Mouse (Mus musculus) megakaryocyte progenitor cell, adult 5-6 weeks (primary cell): ENCODE measurements around the gene Evi5. TPM values are rescaled to one million over a fixed set of nuclear protein-coding genes. Genes with fewer than 3 reads are reported as not detected.

Source experiments
- ATAC-seq: replicated peaks from 2 replicates; pipeline ENCODE4 v1.8.0; 2016; ENCODE audit warnings: mild to moderate bottlenecking, moderate TSS enrichment, inconsistent platforms; ENCODE audit not compliant: poor library complexity
- total RNA-seq, 2 experiments: library from RNA; stranded (forward) in 1 of 2; stranded (reverse) in 1 of 2; fragments of 157-497, 149-512 nt in 1 of 2; fragments of 200-1000 nt in 1 of 2; gene quantifications; 2 replicates each; pipeline versions ENCODE4 v1.2.3 to v1.2.4; 2015 to 2017

Gene Evi5
- total RNA-seq, 2 experiments from 2014 or later, result 12.2 to 19.5 TPM

DNA sequence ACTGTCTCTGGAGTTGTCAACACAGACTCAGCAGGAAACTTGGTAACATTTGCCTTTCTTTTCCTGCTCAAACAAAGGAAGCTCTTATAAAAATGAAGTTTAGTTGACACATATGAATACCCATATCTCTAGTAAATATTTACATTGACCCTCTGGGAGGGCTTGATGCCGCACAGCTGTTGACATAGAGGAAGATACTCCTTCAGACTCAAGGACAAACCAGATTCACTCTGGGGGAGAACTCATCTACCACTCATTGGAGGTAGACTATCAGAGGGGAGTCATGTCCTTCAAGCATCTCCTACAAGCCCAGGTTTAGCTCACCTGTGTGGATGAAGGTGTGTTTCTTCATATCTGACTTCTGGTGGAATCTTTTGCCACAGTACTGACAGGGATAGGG is 155.1 kb downstream of the Evi5 start:
- no peak for ATAC-seq

DNA sequence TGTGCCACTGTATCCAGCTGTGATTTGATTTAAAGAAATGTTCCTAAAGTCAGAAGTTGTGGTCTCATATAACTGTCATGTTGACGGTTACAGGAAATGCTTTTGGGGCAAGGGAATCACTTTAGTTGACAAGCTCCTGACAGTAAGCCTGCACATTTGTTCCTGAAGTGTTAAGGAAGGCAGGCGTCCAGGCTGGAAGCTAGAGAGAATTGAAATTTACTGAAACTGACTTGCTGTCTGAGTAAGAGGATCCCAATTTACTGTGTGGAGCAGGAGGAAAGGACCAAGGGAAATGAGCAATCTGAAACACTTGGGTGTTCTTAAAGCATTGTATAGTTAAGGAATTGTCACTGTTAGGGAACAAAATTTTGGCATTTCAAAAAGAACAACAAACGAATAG is 155.7 kb downstream of the Evi5 start:
- no peak for ATAC-seq

DNA sequence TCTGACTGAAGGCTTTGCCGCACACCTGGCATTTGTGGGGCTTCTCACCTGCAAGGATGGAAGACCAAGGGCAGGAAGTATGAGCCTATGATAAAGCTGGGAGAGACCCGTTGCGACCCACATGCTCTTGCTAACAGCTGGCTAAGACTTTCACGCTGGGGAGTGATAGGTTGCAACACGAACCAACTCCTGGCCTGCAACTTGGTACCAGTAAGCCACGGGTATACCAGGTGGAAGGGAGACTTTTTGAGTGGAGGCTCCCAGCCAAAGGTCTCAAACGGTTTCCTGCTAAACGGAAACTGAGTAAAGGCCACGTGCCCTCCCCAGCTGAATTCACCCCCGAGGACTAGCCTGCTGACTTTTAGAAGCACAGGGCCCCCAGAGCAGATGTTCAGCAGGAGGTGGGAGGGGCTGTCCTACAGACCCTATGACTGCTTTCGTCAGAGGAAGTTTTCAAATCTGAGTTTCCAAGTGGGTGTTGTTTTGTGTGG is 157.0 kb downstream of the Evi5 start:
- peak; percentile 51 for ATAC-seq

DNA sequence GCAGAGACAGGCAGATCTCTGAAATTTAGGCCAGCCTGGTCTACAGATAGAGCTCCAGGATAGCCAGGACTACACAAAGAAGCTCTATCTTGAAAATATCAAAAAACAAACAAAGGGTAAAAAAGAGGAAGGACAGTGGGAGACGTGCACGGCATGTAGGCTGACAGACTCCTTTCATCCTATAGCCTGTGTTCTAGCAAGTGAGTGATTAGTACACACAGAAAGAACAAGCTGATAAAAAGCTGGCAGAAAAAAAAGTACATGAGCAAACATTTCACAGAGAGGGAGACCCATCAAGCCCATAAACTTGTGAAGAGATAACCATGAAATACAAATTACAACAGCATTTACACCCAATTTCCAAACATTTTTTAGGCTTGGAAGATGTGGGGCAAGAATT is 163.2 kb downstream of the Evi5 start:
- ATAC-seq, result peak; percentile 32; the same call in 1 of the 2 replicates

DNA sequence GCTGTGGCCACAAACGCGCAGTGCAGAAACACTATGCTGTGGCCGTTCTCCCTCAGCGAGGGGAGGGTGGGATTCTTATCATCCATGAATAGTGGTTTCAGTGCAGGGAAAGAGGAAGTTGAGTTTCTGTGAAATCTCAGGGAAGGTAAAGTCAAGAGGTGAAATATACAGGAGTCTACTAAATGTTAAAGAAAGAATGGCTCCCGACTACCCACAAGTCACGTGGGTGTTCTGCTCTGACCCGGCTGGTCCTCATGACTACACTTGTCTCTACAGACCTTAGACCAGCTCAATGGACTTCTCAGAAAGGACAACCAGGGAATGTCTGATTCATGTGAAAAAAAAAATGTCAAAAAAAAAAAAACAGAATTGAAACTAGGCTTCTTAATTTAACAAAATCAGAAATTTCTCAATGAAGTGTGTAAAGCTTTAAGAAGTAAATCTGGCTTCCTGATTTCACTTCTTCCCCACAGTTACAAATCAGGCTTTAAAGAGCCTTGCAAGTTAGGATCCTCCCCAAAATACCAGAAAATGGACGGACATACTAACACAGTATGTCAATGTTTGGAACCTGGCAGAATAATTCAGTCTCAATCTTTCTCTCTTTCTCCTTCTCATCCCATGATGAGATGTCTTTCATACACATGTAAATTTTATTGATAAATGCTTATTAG is 166.6 kb downstream of the Evi5 start:
- peak; percentile 66 for ATAC-seq

DNA sequence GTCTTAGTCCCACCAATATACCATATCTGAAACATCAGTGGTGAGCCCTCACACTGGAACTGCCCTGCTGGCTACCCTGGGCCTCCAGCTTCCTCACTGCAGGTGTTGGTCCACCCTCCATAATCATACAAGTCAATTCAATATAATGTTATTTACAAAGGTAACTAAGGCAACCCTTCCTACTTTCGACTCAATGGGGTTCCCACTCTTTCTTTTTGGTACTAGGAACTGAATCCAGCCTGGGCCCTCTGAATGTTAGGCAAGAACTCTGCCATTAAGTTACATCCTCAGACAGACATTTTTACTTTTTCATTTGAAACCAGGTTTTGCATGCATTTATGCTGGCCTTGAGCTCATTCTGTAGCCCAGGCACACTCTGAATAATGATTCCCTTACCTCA is 168.6 kb downstream of the Evi5 start:
- ATAC-seq, result peak; percentile 42

DNA sequence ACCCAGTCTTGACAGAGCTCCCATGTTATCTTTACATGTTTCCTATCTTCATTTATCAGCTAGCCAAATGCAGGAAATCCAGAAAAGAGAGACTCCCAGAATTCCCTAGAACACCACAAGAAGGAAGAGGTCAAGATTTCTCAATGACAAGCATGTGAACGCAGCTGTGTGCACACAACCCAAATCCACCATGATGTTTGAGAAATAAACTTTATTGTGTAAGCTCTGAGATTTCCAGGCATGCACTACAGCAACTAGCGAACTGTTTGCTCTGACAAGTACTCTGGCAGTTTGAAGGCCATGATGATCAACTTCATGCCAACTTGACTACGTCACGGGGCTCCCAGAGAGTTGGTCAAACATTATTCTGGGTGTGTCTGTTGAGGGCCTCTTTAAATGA is 169.2 kb downstream of the Evi5 start:
- peak; percentile 56 for ATAC-seq

DNA sequence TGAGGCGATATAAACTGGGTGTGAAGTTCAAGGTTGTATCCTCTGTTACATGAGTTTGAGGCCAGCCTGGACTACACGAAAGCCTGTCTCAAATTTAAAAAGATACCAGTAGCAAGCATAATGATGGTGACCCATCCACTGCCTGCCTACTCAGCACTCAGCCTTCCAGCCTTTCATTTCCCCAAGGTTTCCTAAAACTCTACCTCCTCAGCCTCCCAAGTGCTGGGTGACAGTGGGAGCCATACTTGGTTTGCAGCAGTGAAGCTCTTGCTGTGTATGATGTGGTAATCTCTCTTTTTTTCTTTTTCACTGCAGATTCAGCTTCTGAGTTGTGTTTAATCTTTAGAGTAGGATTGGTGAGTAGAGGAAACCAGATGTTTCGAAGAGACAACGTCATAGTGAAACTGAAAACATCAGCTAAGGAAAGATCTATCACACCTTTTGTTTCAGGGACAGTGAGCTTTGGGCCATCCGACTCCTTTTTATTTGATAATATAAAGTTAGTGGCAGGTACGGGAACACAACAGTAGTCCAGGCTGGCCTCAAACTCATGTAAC is 171.6 kb downstream of the Evi5 start:
- ATAC-seq, result no peak

DNA sequence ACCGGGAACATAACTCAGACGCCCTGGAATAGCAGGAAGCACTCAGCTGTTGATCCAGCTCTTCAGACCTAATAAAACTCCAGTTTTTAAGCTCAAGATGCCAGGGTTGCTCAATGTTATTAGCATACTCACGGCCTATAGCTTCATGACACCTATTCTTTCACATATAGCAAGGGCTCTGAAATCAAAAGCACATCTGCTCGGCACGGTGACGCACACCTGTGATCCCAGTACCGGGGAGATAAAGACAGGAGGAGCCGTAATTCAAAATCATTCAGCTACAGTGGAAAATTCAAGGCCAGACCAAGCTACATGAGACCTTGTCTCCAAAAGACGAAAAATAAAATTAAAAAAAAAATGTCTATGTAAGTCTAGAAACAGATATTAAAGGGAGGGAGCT is 173.2 kb downstream of the Evi5 start:
- no peak for ATAC-seq

DNA sequence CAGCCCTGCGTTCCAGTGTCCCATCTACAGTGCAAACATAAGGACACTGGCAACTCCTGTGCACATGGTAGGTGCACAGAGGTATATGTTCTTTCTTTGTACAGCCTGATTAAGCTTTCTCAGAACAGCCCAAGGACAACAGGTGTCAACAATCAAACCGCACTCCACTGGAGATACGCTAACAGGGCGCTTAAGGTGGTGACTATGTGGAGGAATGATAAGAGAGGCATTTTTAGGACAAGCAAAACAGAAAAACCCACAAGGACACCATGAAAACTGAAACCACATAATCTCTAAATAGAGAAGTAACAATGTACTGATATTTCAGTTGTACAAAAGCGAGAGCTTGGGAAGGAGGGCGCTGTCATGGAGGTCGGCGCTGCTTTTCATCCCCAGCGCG is 174.0 kb downstream of the Evi5 start:
- ATAC-seq, result peak; percentile 30

DNA sequence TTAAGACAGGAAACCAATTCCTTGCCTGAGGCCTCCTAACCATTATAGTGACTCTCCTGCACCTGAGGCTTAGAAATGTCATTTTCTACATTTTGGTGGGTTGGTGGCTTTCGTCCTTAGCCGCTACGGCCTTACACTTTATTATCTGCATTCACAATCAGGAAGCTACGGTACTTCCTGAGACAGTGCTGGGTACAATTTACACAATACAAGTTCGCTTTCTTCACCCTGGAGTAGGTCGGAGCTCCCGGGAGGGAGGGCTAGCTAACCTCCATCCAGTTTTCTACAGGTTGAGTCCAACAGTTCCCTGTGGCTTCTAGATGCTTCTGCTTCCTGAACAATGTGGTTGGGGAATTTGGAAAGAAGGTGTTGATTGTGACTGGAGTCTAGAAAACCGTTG is 176.0 kb downstream of the Evi5 start:
- peak; percentile 90 for ATAC-seq

DNA sequence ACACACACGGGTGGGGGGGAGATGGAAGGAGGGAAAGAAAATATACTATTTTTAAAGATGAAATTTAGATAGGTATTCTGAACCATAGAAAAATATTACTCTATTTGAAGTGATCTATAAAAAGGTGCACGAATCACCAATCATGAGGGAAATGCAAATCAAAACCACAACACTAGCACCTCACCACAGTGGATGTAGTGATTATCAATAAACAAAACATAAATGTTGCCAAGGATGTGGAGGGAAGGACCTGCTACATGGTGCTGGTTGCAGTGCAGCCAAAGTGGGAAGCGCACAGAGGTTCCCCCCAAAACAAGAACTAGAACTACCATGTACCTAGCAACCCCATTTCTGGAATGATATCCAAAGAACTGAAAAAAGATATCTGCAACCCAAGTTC is 179.9 kb downstream of the Evi5 start:
- ATAC-seq, result no peak

Other genes with a start within 250 kb of the Evi5 start
- 45.2 and 47.9 TPM in 2 replicates for gene Gfi1, start 149.1 kb downstream of the Evi5 start, total RNA-seq (2015)
- 57.9 and 61.6 TPM in 2 replicates for gene Gfi1, start 149.1 kb downstream of the Evi5 start, total RNA-seq (2017)
- gene Ube2d2b, start 45.0 kb downstream of the Evi5 start, total RNA-seq (2015), result not detected in 2 replicates
- not detected in 2 replicates for gene Ube2d2b, start 45.0 kb downstream of the Evi5 start, total RNA-seq (2017)
- 475 and 483 TPM in 2 replicates for gene Rpl5, start 25.4 kb upstream of the Evi5 start, total RNA-seq (2015)
- 228 and 280 TPM in 2 replicates for gene Rpl5, start 25.4 kb upstream of the Evi5 start, total RNA-seq (2017)
- 43.3 and 48.4 TPM in 2 replicates for gene Fam69a, start 112.0 kb upstream of the Evi5 start, total RNA-seq (2015)
- gene Fam69a, start 112.0 kb upstream of the Evi5 start, total RNA-seq (2017), result 16.2 and 27.8 TPM in 2 replicates
- 101 and 125 TPM in 2 replicates for gene Mtf2, start 190.6 kb upstream of the Evi5 start, total RNA-seq (2015)
- 102 and 137 TPM in 2 replicates for gene Mtf2, start 190.6 kb upstream of the Evi5 start, total RNA-seq (2017)